Mouse (Mus musculus): ENCODE results near the gene Naxd. TPM values are rescaled to one million over a fixed set of nuclear protein-coding genes. Genes with fewer than 3 reads are reported as not detected.

Naxd gene
- polyA plus RNA-seq, 2 experiments, result 112 to 117 TPM

DNA sequence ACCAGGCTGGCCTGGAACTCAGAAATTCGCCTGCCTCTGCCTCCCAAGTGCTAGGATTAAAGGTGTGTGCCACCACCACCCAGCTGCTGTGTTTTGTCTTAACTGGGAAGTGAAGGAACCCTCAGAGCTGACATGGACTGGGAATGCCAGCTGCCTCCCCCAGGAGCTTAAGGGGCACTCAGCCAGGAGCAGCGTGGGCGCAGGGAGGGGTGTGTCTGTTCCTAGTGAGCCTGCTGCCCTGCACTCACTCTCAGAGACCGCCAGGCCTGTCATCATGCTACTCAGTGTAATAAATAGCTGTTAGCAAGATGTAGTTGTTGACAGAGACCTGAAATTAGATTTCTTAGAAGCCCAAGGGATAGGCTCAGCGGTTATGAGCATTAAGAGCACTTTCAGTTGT lies 13.7 kb downstream of the Naxd start:
- ATAC-seq (ENCODE audit: low FRiP score, low read depth), result no peak
- Histone ChIP-seq H3K4me2 (replicated peaks; ENCODE audit: low read depth, low read length, severe bottlenecking) (no peak overlapping the region), H3K9ac (ENCODE audit: low read depth, low read length, severe bottlenecking) (no peak overlapping the region), H3K27me3 (ENCODE audit: control insufficient read depth, insufficient read depth, low read length) (no peaks in the 10 kb centered on the region), H3K36me3 (ENCODE audit: control insufficient read depth, insufficient read depth, low read length) (peaks cover 92% of the 10 kb centered on the region), H3K4me1 (ENCODE audit: control insufficient read depth, insufficient read depth, low read length) (no peaks in the 10 kb centered on the region), H3K4me3 (replicated peaks; ENCODE audit: low read length) (no peak overlapping the region), H3K9me3 (ENCODE audit: control insufficient read depth, low read length) (no peaks in the 10 kb centered on the region), H3K27ac (replicated peaks; ENCODE audit: low read depth, low read length) (no peak overlapping the region)
- no peak for DNase-seq (ENCODE audit: low spot score)
- WGBS, result 88% methylated on average over 5 of the region's 5 CpGs
- TF ChIP-seq POLR2A (IDR thresholded peaks at IDR 0.05; ENCODE audit: borderline replicate concordance, extremely low read depth, insufficient read depth, insufficient read length), result no peak

DNA sequence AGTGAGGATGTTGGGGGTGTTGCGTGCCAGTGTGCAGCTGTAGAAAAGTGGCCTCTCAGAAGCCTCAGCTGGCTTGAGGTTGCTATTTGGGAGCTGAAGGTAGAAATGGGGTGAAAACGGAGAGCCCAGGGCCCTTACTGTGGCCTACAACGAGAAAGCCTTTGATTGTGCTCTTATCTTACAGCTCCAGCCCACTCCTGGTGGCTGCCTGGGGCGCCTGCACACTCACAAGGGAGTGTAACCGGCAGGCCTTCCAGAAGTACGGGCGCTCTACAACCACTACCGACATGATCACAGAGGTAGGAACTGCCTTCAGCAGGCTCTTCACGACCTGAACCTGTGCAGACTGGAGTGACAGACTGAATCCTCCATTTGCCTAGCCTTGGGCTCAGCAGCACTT lies 15.4 kb downstream of the Naxd start:
- H3K27me3 ChIP-seq (ENCODE audit: control insufficient read depth, insufficient read depth, low read length), result no peaks in the 10 kb centered on the region
- DNase-seq (ENCODE audit: low spot score) (no peak), ATAC-seq (ENCODE audit: low FRiP score, low read depth) (no peak)
- H3K27ac ChIP-seq (replicated peaks; ENCODE audit: low read depth, low read length), result no peak overlapping the region
- WGBS, result 89% methylated on average over 9 of the region's 9 CpGs
- peaks cover 91% of the 10 kb centered on the region for H3K36me3 ChIP-seq (ENCODE audit: control insufficient read depth, insufficient read depth, low read length)
- no peaks in the 10 kb centered on the region for H3K4me1 ChIP-seq (ENCODE audit: control insufficient read depth, insufficient read depth, low read length)
- no peak overlapping the region for H3K4me3 ChIP-seq (replicated peaks; ENCODE audit: low read length)
- no peaks in the 10 kb centered on the region for H3K9me3 ChIP-seq (ENCODE audit: control insufficient read depth, low read length)
- H3K9ac ChIP-seq (ENCODE audit: low read depth, low read length, severe bottlenecking), result no peak overlapping the region
- TF ChIP-seq POLR2A (IDR thresholded peaks at IDR 0.05; ENCODE audit: borderline replicate concordance, extremely low read depth, insufficient read depth, insufficient read length), result no peak
- H3K4me2 ChIP-seq (replicated peaks; ENCODE audit: low read depth, low read length, severe bottlenecking), result no peak overlapping the region

DNA sequence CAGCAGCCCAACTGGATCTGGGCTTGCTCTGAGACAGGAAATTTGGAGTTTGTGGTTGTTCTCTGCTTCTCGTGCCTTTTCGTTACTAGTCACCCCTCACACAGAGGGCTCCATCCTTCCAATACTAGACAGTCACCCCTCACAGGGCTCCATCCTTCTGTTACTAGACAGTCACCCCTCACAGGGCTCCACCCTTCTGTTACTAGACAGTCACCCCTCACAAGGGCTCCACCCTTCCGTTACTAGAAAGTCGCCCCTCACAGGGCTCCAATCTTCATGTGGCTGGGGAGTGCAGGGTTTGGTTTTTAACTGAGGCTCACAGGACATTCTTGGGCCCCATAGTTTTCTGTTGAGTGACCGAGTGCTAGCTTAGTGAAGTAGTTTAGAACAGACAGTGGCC lies 15.9 kb downstream of the Naxd start:
- WGBS, result 88% methylated on average over 5 of the region's 5 CpGs
- Histone ChIP-seq H3K4me1 (ENCODE audit: control insufficient read depth, insufficient read depth, low read length) (no peaks in the 10 kb centered on the region), H3K9me3 (ENCODE audit: control insufficient read depth, low read length) (no peaks in the 10 kb centered on the region), H3K27ac (replicated peaks; ENCODE audit: low read depth, low read length) (no peak overlapping the region), H3K36me3 (ENCODE audit: control insufficient read depth, insufficient read depth, low read length) (peaks cover 91% of the 10 kb centered on the region), H3K27me3 (ENCODE audit: control insufficient read depth, insufficient read depth, low read length) (no peaks in the 10 kb centered on the region), H3K9ac (ENCODE audit: low read depth, low read length, severe bottlenecking) (no peak overlapping the region), H3K4me3 (replicated peaks; ENCODE audit: low read length) (no peak overlapping the region), H3K4me2 (replicated peaks; ENCODE audit: low read depth, low read length, severe bottlenecking) (no peak overlapping the region)
- ATAC-seq (ENCODE audit: low FRiP score, low read depth), result no peak
- TF ChIP-seq POLR2A (IDR thresholded peaks at IDR 0.05; ENCODE audit: borderline replicate concordance, extremely low read depth, insufficient read depth, insufficient read length), result no peak
- DNase-seq (ENCODE audit: low spot score), result no peak

DNA sequence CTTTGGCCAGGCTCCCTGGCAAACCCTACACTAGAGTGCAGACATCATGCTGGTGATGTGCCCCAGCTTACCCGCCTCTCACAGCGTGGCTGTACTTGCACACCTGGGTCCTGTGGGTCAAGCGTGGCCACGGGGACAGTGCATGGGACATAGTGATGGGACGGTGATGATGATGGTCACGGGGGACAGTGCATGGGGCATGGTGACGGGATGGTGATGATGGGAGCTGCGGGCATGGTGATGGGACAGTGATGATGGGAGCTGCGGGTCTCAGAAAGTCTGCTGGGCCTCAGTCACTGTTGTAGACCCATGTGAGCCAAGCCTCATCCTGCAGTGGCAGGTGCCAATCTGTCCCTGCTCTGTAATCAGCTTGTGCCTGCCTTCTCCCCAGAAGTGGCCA lies 19.0 kb downstream of the Naxd start:
- Histone ChIP-seq H3K9me3 (ENCODE audit: control insufficient read depth, low read length) (no peaks in the 10 kb centered on the region), H3K4me1 (ENCODE audit: control insufficient read depth, insufficient read depth, low read length) (no peaks in the 10 kb centered on the region), H3K27ac (replicated peaks; ENCODE audit: low read depth, low read length) (no peak overlapping the region), H3K9ac (ENCODE audit: low read depth, low read length, severe bottlenecking) (no peak overlapping the region), H3K27me3 (ENCODE audit: control insufficient read depth, insufficient read depth, low read length) (no peaks in the 10 kb centered on the region), H3K4me3 (replicated peaks; ENCODE audit: low read length) (no peak overlapping the region), H3K4me2 (replicated peaks; ENCODE audit: low read depth, low read length, severe bottlenecking) (no peak overlapping the region), H3K36me3 (ENCODE audit: control insufficient read depth, insufficient read depth, low read length) (peaks cover 71% of the 10 kb centered on the region)
- no peak for TF ChIP-seq POLR2A (IDR thresholded peaks at IDR 0.05; ENCODE audit: borderline replicate concordance, extremely low read depth, insufficient read depth, insufficient read length)
- DNase-seq (ENCODE audit: low spot score) (no peak), ATAC-seq (ENCODE audit: low FRiP score, low read depth) (no peak)
- WGBS, result 95% methylated on average over 9 of the region's 9 CpGs

DNA sequence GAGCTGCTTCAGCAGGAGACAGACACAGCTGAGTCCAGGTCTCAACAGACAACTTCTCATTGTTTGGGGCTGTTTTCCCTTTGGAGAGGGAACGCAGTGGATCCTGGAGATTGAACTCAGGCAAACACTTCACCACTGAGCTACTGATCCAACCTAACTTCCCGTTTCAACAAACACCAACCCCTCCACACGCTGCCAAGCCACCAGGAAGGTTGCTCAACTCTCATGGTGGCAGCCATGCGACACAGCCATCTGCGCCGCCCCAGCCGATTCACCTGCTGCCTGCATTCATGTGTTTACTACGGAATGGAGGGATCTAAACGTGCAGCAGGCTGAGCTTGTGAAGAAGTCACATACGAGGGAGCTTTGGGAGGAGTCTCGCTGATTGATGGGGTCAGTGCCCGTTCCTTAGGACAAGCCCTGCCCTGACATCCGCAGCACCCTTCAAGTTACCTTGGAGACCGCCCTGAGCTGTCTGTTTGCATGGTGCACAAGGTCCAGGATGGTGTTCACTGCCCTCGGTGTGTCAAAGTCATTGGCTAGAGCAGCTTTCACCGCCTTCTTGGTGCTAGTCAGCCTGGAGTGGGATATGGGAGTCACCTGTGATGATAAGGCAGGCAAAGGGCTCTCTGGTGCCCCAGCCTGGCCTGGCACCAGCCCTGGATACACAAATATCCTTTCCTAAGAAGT lies 20.2 kb downstream of the Naxd start:
- H3K4me2 ChIP-seq (replicated peaks; ENCODE audit: low read depth, low read length, severe bottlenecking), result no peak overlapping the region
- DNase-seq (ENCODE audit: low spot score) (no peak), ATAC-seq (ENCODE audit: low FRiP score, low read depth) (no peak)
- no peaks in the 10 kb centered on the region for H3K4me1 ChIP-seq (ENCODE audit: control insufficient read depth, insufficient read depth, low read length)
- peaks cover 71% of the 10 kb centered on the region for H3K36me3 ChIP-seq (ENCODE audit: control insufficient read depth, insufficient read depth, low read length)
- no peak overlapping the region for H3K27ac ChIP-seq (replicated peaks; ENCODE audit: low read depth, low read length)
- no peak overlapping the region for H3K9ac ChIP-seq (ENCODE audit: low read depth, low read length, severe bottlenecking)
- no peaks in the 10 kb centered on the region for H3K9me3 ChIP-seq (ENCODE audit: control insufficient read depth, low read length)
- no peak for TF ChIP-seq POLR2A (IDR thresholded peaks at IDR 0.05; ENCODE audit: borderline replicate concordance, extremely low read depth, insufficient read depth, insufficient read length)
- no peaks in the 10 kb centered on the region for H3K27me3 ChIP-seq (ENCODE audit: control insufficient read depth, insufficient read depth, low read length)
- 84% methylated on average over 16 of the region's 16 CpGs for WGBS
- no peak overlapping the region for H3K4me3 ChIP-seq (replicated peaks; ENCODE audit: low read length)

DNA sequence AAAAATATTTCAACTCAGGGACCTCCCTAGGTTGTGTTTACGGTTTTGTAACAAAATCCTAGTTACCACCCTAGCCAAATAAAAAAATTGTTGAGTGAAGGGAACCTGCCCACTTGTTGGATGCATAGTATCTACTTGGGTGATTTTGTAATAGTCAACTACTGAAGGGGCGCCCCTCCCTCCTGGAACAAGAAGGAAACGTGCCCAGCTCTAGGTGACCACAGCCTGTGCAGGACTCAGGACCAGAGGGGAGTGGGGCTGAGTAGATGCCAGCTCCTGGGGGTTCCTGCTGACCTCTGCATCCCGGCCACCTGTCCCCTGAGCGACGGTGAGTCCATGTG lies 20.7 kb downstream of the Naxd start:
- Histone ChIP-seq H3K27ac (replicated peaks; ENCODE audit: low read depth, low read length) (no peak overlapping the region), H3K4me3 (replicated peaks; ENCODE audit: low read length) (no peak overlapping the region), H3K4me2 (replicated peaks; ENCODE audit: low read depth, low read length, severe bottlenecking) (no peak overlapping the region), H3K27me3 (ENCODE audit: control insufficient read depth, insufficient read depth, low read length) (no peaks in the 10 kb centered on the region), H3K36me3 (ENCODE audit: control insufficient read depth, insufficient read depth, low read length) (peaks cover 70% of the 10 kb centered on the region), H3K9me3 (ENCODE audit: control insufficient read depth, low read length) (no peaks in the 10 kb centered on the region), H3K9ac (ENCODE audit: low read depth, low read length, severe bottlenecking) (no peak overlapping the region), H3K4me1 (ENCODE audit: control insufficient read depth, insufficient read depth, low read length) (no peaks in the 10 kb centered on the region)
- DNase-seq (ENCODE audit: low spot score), result no peak
- ATAC-seq (ENCODE audit: low FRiP score, low read depth), result no peak
- no peak for TF ChIP-seq POLR2A (IDR thresholded peaks at IDR 0.05; ENCODE audit: borderline replicate concordance, extremely low read depth, insufficient read depth, insufficient read length)
- 89% methylated on average over 6 of the region's 6 CpGs for WGBS
